Mouse (Mus musculus) bone marrow macrophage, adult 2 months (primary cell): ENCODE data around the gene Pde4dip. TPM values are rescaled to one million over a fixed set of nuclear protein-coding genes. Genes with fewer than 3 reads are reported as not detected.

ENCODE experiments used
- H3K27ac ChIP-seq: 2 replicates; pipeline ENCODE4 v1.5.1; 2012; ENCODE audit warnings: low read depth, low read length; ENCODE audit not compliant: insufficient read depth
- H3K4me1 ChIP-seq: 2 replicates; pipeline ENCODE4 v1.6.1; 2012; ENCODE audit warnings: low read length; ENCODE audit not compliant: control insufficient read depth, insufficient read depth
- H3K4me3 ChIP-seq: 2 replicates; pipeline ENCODE4 v1.5.1; 2012; ENCODE audit warnings: mild to moderate bottlenecking, low read length, moderate library complexity; ENCODE audit not compliant: insufficient read depth
- CTCF ChIP-seq: IDR thresholded peaks from 2 replicates; pipeline ENCODE4 v1.5.1; 2012; ENCODE audit warnings: low read depth, mild to moderate bottlenecking, low read length, moderate library complexity
- POLR2A ChIP-seq: IDR thresholded peaks from 2 replicates; pipeline ENCODE4 v1.6.1; 2012; ENCODE audit warnings: mild to moderate bottlenecking, low read depth, low read length, borderline replicate concordance
- polyA plus RNA-seq: library from polyadenylated mRNA; stranded (reverse); fragments of >200 nt; gene quantifications from 2 replicates; pipeline ENCODE4 v1.2.4, GENCODE M21; 2012; ENCODE audit not compliant: missing spikeins, insufficient read depth, insufficient read length

Gene Pde4dip
- polyA plus RNA-seq, 1 experiment, result 16.6 TPM

DNA sequence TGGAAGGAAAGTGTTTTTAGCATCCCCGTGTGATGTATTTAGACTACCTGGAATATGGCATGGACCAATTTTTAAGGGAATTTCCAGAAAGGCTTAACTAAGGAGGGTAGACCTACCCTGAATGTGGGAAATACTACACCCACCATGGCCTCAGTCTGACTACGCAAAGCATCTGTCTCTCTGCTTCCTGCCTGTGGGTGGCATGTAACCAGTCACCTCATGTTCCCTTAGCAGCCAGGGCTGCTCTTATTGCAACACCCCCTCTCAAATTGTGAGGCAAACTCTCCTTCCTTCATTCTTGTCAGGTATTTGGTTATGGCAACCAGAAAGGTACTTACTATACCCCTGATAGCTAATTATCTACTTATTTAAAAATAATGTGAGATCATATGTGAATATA, 57.9 kb downstream of the Pde4dip start:
- H3K27ac ChIP-seq, result no peak overlapping the region
- H3K4me1 ChIP-seq, result peaks cover 9% of the 10 kb centered on the region; the same call in 1 of the 2 replicates
- no peak for TF ChIP-seq POLR2A
- no peak for TF ChIP-seq CTCF
- no peak overlapping the region for H3K4me3 ChIP-seq

DNA sequence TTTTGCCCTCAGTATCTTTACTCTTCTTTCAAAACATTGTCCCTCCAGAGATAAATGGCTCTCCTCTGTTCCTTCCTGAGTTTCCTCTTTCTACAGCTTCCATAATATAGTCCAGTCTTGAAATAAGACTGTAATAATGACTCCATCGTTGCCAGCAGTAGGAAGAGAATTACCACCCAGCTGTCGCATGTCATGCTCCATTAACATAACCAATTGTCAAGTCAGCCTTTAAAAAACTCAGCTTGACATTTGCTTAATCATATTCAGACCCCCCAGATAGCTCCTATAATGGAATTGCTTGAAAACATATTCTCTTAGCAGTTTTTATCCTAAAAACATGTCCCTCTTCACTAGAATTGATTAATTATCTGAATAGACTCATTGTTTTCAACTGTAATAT, 58.4 kb downstream of the Pde4dip start:
- Histone ChIP-seq H3K4me1 (peaks cover 12% of the 10 kb centered on the region), H3K4me3 (no peak overlapping the region), H3K27ac (no peak overlapping the region)
- TF ChIP-seq POLR2A, result no peak
- TF ChIP-seq CTCF, result no peak

DNA sequence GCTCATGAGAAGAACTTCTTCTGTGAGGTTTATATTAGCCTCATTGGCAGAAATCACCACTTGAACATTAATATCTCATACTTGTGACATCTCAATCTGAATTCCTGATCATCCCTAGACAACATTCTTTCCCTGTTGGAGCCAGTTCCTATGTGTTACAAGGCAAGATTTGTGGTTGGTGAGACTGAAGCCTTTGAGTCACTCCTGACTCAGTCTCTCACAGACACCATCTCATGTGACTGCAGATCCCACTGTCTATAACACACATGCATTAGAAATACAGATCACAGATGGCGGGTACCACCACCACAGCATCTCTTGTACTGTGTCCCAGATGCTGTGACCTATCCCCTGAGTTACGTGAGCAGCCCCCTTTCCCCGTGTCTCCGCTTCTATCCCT, 60.2 kb downstream of the Pde4dip start:
- peaks cover 20% of the 10 kb centered on the region for H3K4me1 ChIP-seq
- H3K27ac ChIP-seq, result no peak overlapping the region
- TF ChIP-seq POLR2A (no peak), CTCF (no peak)
- H3K4me3 ChIP-seq, result no peak overlapping the region

DNA sequence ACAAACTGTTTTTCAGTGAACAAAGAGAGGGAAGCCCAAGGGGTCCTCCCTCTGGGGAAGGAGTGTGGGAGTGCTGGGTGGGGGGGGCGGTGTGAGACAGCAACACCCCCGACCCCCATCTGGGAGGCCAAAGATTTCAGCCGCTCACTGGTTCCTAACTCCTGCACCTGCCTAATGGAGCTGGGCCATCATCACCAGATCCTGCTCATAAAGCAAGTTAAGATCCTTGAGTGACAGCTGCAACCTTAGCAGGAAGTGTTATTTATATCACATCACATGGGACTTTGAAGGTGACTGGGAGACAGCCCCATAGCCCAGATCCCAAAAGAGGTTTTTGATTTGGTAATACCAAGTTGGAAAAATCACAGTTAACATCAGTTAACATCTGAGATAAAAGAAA, 63.3 kb downstream of the Pde4dip start:
- Histone ChIP-seq H3K27ac (no peak overlapping the region), H3K4me3 (peak overlapping the region; percentile 61), H3K4me1 (peaks cover 15% of the 10 kb centered on the region)
- no peak for TF ChIP-seq CTCF
- no peak for TF ChIP-seq POLR2A

DNA sequence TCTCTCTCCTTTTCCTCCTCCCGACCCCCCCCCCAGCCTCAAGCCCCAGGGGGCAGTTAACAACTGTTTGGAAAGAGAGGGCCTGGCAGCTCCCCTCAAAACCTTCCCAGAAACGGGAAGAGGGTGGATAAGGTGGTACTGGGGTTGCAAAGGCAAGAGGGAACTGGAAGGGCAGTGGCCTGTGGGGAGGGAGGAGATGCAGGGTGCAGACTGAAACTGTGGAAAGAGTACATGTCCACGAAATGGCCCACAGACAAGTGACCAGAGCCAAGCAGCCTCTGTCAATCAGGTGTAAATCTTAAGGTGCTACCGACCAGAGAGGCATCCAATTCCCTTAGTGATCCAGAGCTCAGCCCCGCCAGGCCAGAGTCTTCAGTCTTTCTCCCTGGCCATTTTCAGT, 63.8 kb downstream of the Pde4dip start:
- TF ChIP-seq POLR2A (no peak), CTCF (no peak)
- Histone ChIP-seq H3K4me3 (peak overlapping the region; percentile 61), H3K4me1 (peaks cover 15% of the 10 kb centered on the region), H3K27ac (no peak overlapping the region)

DNA sequence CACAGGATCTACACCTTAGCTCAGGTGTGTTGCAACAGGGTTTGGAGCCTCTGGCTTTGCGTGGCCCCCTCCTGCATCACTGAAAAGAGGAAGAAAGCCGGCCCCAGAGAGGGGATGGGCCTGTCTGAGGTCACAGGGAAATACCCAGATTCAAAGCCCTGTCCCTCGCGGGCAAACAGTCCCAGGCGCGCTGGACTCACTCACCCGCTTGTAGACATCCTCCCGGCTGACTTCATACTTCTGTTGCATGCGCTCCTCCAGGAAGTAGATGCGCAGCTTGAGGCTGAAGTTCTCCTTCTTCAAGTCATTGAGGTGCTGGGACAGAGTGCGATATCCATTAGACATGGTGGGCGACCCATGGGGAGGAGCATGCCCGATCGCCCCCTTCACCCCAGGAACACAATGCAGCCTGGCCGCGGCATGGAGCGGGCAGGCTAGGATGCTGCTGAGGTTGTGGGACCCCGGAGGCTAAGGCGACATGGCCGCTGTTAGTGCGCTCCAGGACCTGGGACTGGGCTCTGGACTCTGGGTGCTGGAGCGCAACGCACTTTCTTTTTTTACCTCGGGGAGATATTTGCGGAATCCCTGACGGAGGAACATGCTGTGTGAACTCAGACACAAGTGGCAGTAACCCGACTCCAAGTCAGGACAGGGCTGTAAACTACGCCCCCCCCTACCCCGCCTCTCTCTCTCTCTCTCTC, 64.3 kb downstream of the Pde4dip start:
- H3K4me1 ChIP-seq, result peaks cover 10% of the 10 kb centered on the region
- no peak overlapping the region; the same call in 1 of the 2 replicates for H3K27ac ChIP-seq
- no peak for TF ChIP-seq CTCF
- TF ChIP-seq POLR2A, result no peak
- peak overlapping the region; percentile 61 for H3K4me3 ChIP-seq

DNA sequence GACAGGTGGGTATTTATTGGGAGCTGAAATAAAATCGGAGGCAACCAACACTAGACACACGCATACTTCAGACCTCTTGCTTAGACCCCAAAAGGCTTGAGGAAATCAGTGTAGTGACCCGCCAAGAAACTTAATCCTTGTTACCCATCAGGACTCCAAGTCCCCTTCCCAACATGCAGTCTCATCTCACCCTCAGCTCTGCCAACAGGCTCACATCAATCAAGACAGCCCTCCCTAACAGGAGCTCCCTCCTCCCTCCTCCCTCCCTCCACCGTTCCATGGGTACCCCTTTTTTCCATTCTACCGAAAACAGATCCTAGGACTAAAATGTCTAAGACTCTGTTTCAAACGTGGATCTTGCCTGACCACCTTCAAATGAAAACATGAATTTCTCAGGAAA, 65.1 kb downstream of the Pde4dip start:
- Histone ChIP-seq H3K27ac (no peak overlapping the region), H3K4me1 (peaks cover 10% of the 10 kb centered on the region), H3K4me3 (no peak overlapping the region)
- TF ChIP-seq POLR2A (no peak), CTCF (no peak)

DNA sequence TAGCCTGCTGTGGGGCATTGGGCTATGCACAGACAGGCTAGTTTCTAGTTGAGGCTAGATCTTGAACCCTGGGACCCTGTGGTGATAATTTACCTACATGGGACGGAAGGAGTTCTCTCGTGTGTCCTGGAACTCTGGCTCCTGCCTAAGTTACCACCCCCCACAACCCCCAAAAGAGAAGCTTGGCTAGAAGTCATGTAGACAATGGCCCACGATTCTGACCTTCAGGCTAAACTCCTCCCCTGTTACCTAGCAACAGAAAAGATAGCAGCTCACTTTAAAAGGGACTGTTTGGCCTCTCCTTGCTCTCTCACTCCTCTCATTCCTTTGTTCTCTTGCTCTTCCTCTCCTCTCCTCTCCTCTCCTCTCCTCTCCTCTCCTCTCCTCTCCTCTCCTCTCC, 69.5 kb downstream of the Pde4dip start:
- TF ChIP-seq POLR2A (no peak), CTCF (no peak)
- no peak overlapping the region for H3K27ac ChIP-seq
- peaks cover 4% of the 10 kb centered on the region; the same call in 1 of the 2 replicates for H3K4me1 ChIP-seq
- H3K4me3 ChIP-seq, result no peak overlapping the region

DNA sequence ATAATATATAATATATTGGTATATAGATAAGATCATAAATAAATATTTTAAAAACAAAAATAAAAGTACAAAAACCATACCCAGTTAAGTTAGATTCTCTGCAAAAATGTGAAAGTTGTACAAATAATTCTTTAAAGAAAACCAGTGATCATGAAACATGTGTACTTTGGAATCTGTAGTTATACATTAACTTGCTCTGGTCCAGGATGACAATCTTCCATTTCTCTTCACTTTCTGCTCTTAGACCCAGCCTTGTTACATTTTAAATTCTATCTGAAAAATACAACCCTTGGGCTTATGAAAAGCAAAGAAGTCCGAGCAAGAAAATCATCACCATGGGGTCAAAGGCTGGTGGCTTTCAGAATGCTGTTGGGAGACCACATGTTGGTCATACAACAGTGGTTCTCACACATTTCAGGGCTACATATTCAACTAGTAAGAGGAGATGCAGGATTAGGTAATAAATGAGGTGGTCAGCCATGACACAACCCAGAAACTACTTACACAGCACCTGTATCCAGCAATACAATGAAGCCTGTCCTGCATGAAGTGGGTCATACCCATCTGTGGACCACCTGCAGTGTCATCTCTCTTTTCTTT, 70.0 kb downstream of the Pde4dip start:
- Histone ChIP-seq H3K4me1 (peaks cover under 1% of the 10 kb centered on the region; the same call in 1 of the 2 replicates), H3K4me3 (no peak overlapping the region), H3K27ac (no peak overlapping the region)
- TF ChIP-seq POLR2A, result no peak
- no peak for TF ChIP-seq CTCF

DNA sequence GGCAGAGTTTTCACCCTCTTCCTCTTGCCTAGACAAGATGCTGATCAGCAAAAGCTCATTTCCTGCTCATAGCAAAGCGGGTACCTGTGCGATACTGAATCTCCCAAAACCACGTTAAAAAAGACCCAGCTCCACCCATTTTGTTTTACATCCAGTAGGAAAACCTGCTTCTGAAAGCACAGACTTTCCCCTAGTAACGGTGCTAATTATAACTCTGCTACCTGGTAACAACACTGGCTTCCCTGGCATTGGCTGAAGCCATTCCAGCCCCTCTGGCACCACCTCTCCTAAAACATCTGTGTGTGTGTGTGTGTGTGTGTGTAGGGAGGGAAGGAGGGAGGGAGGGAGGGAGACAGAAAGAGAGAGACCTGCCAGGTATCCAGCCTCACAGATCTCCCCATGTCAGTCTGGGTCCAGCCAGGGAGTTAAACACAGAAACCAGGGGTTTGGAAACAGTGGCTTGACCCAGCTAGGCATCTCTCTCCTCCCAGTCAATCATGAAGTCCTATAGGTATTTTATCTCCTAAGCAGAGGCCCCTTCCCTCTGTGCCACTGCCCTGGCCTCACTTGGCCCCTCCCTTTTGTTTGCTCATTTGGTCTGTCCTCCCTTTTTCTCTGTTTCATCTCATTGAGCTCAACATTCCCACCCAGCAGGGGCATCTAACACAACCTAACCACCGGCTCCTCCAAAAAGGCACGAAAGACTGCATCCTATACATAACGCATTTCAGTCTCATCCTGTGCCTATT, 76.7 kb downstream of the Pde4dip start:
- H3K4me1 ChIP-seq, result peaks cover 6% of the 10 kb centered on the region
- TF ChIP-seq POLR2A, result no peak
- no peak for TF ChIP-seq CTCF
- no peak overlapping the region for H3K4me3 ChIP-seq
- H3K27ac ChIP-seq, result no peak overlapping the region
